Mouse (Mus musculus): ENCODE measurements around the gene Ror1. TPM values are rescaled to one million over a fixed set of nuclear protein-coding genes. Genes with fewer than 3 reads are reported as not detected.

Ror1 gene
- polyA plus RNA-seq, 1 experiment from 2014 or later, result 1.6 TPM

- no peak for ATAC-seq (ENCODE audit: low FRiP score, low read depth)
These were observed 75.2 kb downstream of the Ror1 start for GRCm38 (mm10) chr4:100170743-100171142.

GRCm38 (mm10) chr4:100171483-100171898 lies 75.9 kb downstream of the Ror1 start:
- no peaks in the 10 kb centered on the region for H3K9me3 ChIP-seq
- 51% methylated on average over 5 of the region's 5 CpGs for WGBS
- no peak overlapping the region for H3K4me2 ChIP-seq
- ATAC-seq (ENCODE audit: low FRiP score, low read depth), result no peak
- no peak overlapping the region for H3K9ac ChIP-seq
- H3K27me3 ChIP-seq, result no peaks in the 10 kb centered on the region
- H3K36me3 ChIP-seq, result no peaks in the 10 kb centered on the region
- H3K4me1 ChIP-seq (replicated peaks), result peaks cover 15% of the 10 kb centered on the region; the same call in 1 of the 2 replicates
- no peak overlapping the region for H3K27ac ChIP-seq (replicated peaks)
- no peak overlapping the region for H3K4me3 ChIP-seq

More at GRCm38 (mm10) chr4:100170743-100171142, 75.2 kb downstream of the Ror1 start:
- no peak overlapping the region for H3K4me2 ChIP-seq
- no peaks in the 10 kb centered on the region for H3K9me3 ChIP-seq
- no peak overlapping the region for H3K27ac ChIP-seq (replicated peaks)
- H3K27me3 ChIP-seq, result no peaks in the 10 kb centered on the region
- peaks cover 15% of the 10 kb centered on the region; the same call in 1 of the 2 replicates for H3K4me1 ChIP-seq (replicated peaks)
- H3K9ac ChIP-seq, result no peak overlapping the region
- WGBS, result 25% methylated on average over 5 of the region's 5 CpGs
- no peak overlapping the region for H3K4me3 ChIP-seq
- no peaks in the 10 kb centered on the region for H3K36me3 ChIP-seq

- 95% methylated on average over 7 of the region's 7 CpGs for WGBS
- Histone ChIP-seq H3K27me3 (no peaks in the 10 kb centered on the region), H3K9me3 (no peaks in the 10 kb centered on the region), H3K4me2 (no peak overlapping the region), H3K4me3 (no peak overlapping the region), H3K9ac (no peak overlapping the region), H3K27ac (replicated peaks) (no peak overlapping the region), H3K36me3 (no peaks in the 10 kb centered on the region), H3K4me1 (replicated peaks) (peaks cover 8% of the 10 kb centered on the region; the same call in 1 of the 2 replicates)
- ATAC-seq (ENCODE audit: low FRiP score, low read depth), result no peak
These were observed 80.0 kb downstream of the Ror1 start for GRCm38 (mm10) chr4:100175594-100175993.

- no peak for ATAC-seq (ENCODE audit: low FRiP score, low read depth)
- no peaks in the 10 kb centered on the region for H3K36me3 ChIP-seq
- H3K27ac ChIP-seq (replicated peaks), result no peak overlapping the region
- no peaks in the 10 kb centered on the region for H3K9me3 ChIP-seq
- no peaks in the 10 kb centered on the region for H3K27me3 ChIP-seq
- H3K4me3 ChIP-seq, result no peak overlapping the region
- H3K4me2 ChIP-seq, result no peak overlapping the region
- WGBS, result 90% methylated on average over 3 of the region's 3 CpGs
- H3K9ac ChIP-seq, result no peak overlapping the region
- no peaks in the 10 kb centered on the region for H3K4me1 ChIP-seq (replicated peaks)
These were observed 82.7 kb downstream of the Ror1 start for GRCm38 (mm10) chr4:100178316-100178715.

- Histone ChIP-seq H3K27ac (replicated peaks) (no peak overlapping the region), H3K36me3 (no peaks in the 10 kb centered on the region), H3K9me3 (no peaks in the 10 kb centered on the region), H3K4me2 (no peak overlapping the region), H3K27me3 (no peaks in the 10 kb centered on the region), H3K9ac (no peak overlapping the region), H3K4me1 (replicated peaks) (no peaks in the 10 kb centered on the region), H3K4me3 (no peak overlapping the region)
- WGBS, result 67% methylated on average over 5 of the region's 5 CpGs
- no peak for ATAC-seq (ENCODE audit: low FRiP score, low read depth)
These were observed 86.1 kb downstream of the Ror1 start for GRCm38 (mm10) chr4:100181676-100182075.

- Histone ChIP-seq H3K27me3 (no peaks in the 10 kb centered on the region), H3K4me3 (no peak overlapping the region), H3K4me1 (replicated peaks) (no peaks in the 10 kb centered on the region), H3K36me3 (no peaks in the 10 kb centered on the region), H3K9me3 (no peaks in the 10 kb centered on the region), H3K4me2 (no peak overlapping the region), H3K9ac (no peak overlapping the region), H3K27ac (replicated peaks) (no peak overlapping the region)
- 94% methylated on average over 8 of the region's 8 CpGs for WGBS
- ATAC-seq (ENCODE audit: low FRiP score, low read depth), result no peak
These were observed 91.2 kb downstream of the Ror1 start for GRCm38 (mm10) chr4:100186781-100187180.

- no peak overlapping the region for H3K4me3 ChIP-seq
- peak; percentile 19; the same call in 1 of the 2 replicates for ATAC-seq (ENCODE audit: low FRiP score, low read depth)
- no peaks in the 10 kb centered on the region for H3K36me3 ChIP-seq
- 67% methylated on average over 6 of the region's 6 CpGs for whole genome bisulfite sequencing
- no peaks in the 10 kb centered on the region for H3K9me3 ChIP-seq
- no peak overlapping the region for H3K27ac ChIP-seq (replicated peaks)
- H3K4me2 ChIP-seq, result no peak overlapping the region
- H3K4me1 ChIP-seq (replicated peaks), result no peaks in the 10 kb centered on the region
- no peak overlapping the region for H3K9ac ChIP-seq
- no peaks in the 10 kb centered on the region for H3K27me3 ChIP-seq
These were observed 92.1 kb downstream of the Ror1 start for GRCm38 (mm10) chr4:100187563-100188200.

GRCm38 (mm10) chr4:100188201-100188699 lies 92.7 kb downstream of the Ror1 start:
- no peaks in the 10 kb centered on the region for H3K36me3 ChIP-seq
- no peaks in the 10 kb centered on the region for H3K9me3 ChIP-seq
- peak; percentile 69 for ATAC-seq (ENCODE audit: low FRiP score, low read depth)
- H3K27ac ChIP-seq (replicated peaks), result no peak overlapping the region
- 35% methylated on average over 4 of the region's 4 CpGs for WGBS
- H3K4me3 ChIP-seq, result no peak overlapping the region
- no peak overlapping the region for H3K9ac ChIP-seq
- no peaks in the 10 kb centered on the region for H3K27me3 ChIP-seq
- no peak overlapping the region for H3K4me2 ChIP-seq
- no peaks in the 10 kb centered on the region for H3K4me1 ChIP-seq (replicated peaks)

GRCm38 (mm10) chr4:100191483-100191882 lies 95.9 kb downstream of the Ror1 start:
- Histone ChIP-seq H3K4me2 (no peak overlapping the region), H3K4me3 (no peak overlapping the region), H3K9ac (no peak overlapping the region), H3K27me3 (no peaks in the 10 kb centered on the region), H3K9me3 (no peaks in the 10 kb centered on the region), H3K4me1 (replicated peaks) (0 out of 2 replicates have a peak, but pooled peaks cover 4% of the 10 kb centered on the region), H3K36me3 (no peaks in the 10 kb centered on the region), H3K27ac (replicated peaks) (no peak overlapping the region)
- WGBS, result 87% methylated on average over 6 of the region's 6 CpGs
- ATAC-seq (ENCODE audit: low FRiP score, low read depth), result no peak

GRCm38 (mm10) chr4:100194136-100194535 lies 98.5 kb downstream of the Ror1 start:
- Histone ChIP-seq H3K4me3 (no peak overlapping the region), H3K27ac (replicated peaks) (no peak overlapping the region), H3K4me1 (replicated peaks) (0 out of 2 replicates have a peak, but pooled peaks cover 4% of the 10 kb centered on the region), H3K27me3 (no peaks in the 10 kb centered on the region), H3K36me3 (no peaks in the 10 kb centered on the region), H3K4me2 (no peak overlapping the region), H3K9ac (no peak overlapping the region), H3K9me3 (no peaks in the 10 kb centered on the region)
- ATAC-seq (ENCODE audit: low FRiP score, low read depth), result no peak
- WGBS, result 77% methylated on average over 3 of the region's 3 CpGs

GRCm38 (mm10) chr4:100196255-100196793 lies 100.7 kb downstream of the Ror1 start:
- 89% methylated on average over 5 of the region's 5 CpGs for WGBS

GRCm38 (mm10) chr4:100198275-100198674 lies 102.7 kb downstream of the Ror1 start:
- Histone ChIP-seq H3K9me3 (no peaks in the 10 kb centered on the region), H3K27me3 (no peaks in the 10 kb centered on the region), H3K4me3 (no peak overlapping the region), H3K36me3 (no peaks in the 10 kb centered on the region), H3K4me2 (no peak overlapping the region), H3K27ac (replicated peaks) (no peak overlapping the region), H3K4me1 (replicated peaks) (0 out of 2 replicates have a peak, but pooled peaks cover 4% of the 10 kb centered on the region), H3K9ac (no peak overlapping the region)
- no peak for ATAC-seq (ENCODE audit: low FRiP score, low read depth)
- 80% methylated on average over 2 of the region's 2 CpGs for WGBS

More at GRCm38 (mm10) chr4:100196255-100196793, 100.7 kb downstream of the Ror1 start:
- no peak for ATAC-seq (ENCODE audit: low FRiP score, low read depth)
- Histone ChIP-seq H3K9ac (no peak overlapping the region), H3K27ac (replicated peaks) (no peak overlapping the region), H3K9me3 (no peaks in the 10 kb centered on the region), H3K36me3 (no peaks in the 10 kb centered on the region), H3K4me2 (no peak overlapping the region), H3K27me3 (no peaks in the 10 kb centered on the region), H3K4me1 (replicated peaks) (0 out of 2 replicates have a peak, but pooled peaks cover 4% of the 10 kb centered on the region), H3K4me3 (no peak overlapping the region)

All from hindbrain, embryonic 15.5 days (tissue).